Mouse (Mus musculus) ES-Bruce4 (cell line): Measurements from ENCODE around the gene Ifnk. TPM values are rescaled to one million over a fixed set of nuclear protein-coding genes. Genes with fewer than 3 reads are reported as not detected.

Experiments
- H3K27ac ChIP-seq: 2 replicates; pipeline ENCODE4 v1.5.1; 2012; ENCODE audit warnings: low read length, inconsistent platforms; ENCODE audit not compliant: insufficient read depth
- H3K27me3 ChIP-seq: 2 replicates; pipeline ENCODE4 v1.6.1; 2012; ENCODE audit warnings: mild to moderate bottlenecking, low read length, inconsistent platforms; ENCODE audit not compliant: control insufficient read depth, poor library complexity, insufficient read depth, severe bottlenecking
- H3K36me3 ChIP-seq: 2 replicates; pipeline ENCODE4 v1.6.1; 2012; ENCODE audit warnings: inconsistent platforms, mild to moderate bottlenecking, low read length, moderate library complexity; ENCODE audit not compliant: control insufficient read depth, poor library complexity, insufficient read depth, severe bottlenecking
- H3K4me1 ChIP-seq: one replicate; pipeline ENCODE4 v1.8.1; 2011; ENCODE audit warnings: low read length; ENCODE audit not compliant: control insufficient read depth, insufficient read depth
- H3K4me3 ChIP-seq: 2 replicates; pipeline ENCODE4 v1.5.1; 2011; ENCODE audit warnings: low read depth, mild to moderate bottlenecking, low read length
- H3K9ac ChIP-seq: 2 replicates; pipeline ENCODE4 v1.6.1; 2012; ENCODE audit warnings: low read depth, mild to moderate bottlenecking, inconsistent platforms; ENCODE audit not compliant: poor library complexity, severe bottlenecking
- H3K9me3 ChIP-seq: replicated peaks from 2 replicates; pipeline ENCODE4 v1.6.1; 2012; ENCODE audit warnings: mild to moderate bottlenecking, low read length, inconsistent platforms; ENCODE audit not compliant: control insufficient read depth, poor library complexity, insufficient read depth, severe bottlenecking
- CTCF ChIP-seq: IDR thresholded peaks from one replicate; pipeline ENCODE4 v1.8.1; 2011; ENCODE audit warnings: low read depth, low read length
- EP300 ChIP-seq: IDR thresholded peaks from 2 replicates; pipeline ENCODE4 v1.6.1; 2011; ENCODE audit warnings: low read depth, low read length; ENCODE audit not compliant: insufficient read depth
- POLR2A ChIP-seq: IDR thresholded peaks from one replicate; pipeline ENCODE4 v1.8.1; 2011; ENCODE audit warnings: low read length; ENCODE audit not compliant: insufficient read depth
- polyA plus RNA-seq: library from polyadenylated mRNA; stranded (reverse); fragments of >200 nt; gene quantifications from 2 replicates; pipeline ENCODE4 v1.2.4, GENCODE M21; 2011; ENCODE audit warnings: low read depth; ENCODE audit not compliant: missing spikeins, insufficient read depth, insufficient read length

The Ifnk gene
- polyA plus RNA-seq, 1 experiment, result not detected

GRCm38 (mm10) chr4:35117144-35117543 lies 34.7 kb upstream of the Ifnk start:
- Histone ChIP-seq H3K27ac (no peak overlapping the region), H3K4me3 (no peak overlapping the region), H3K9me3 (no peaks in the 10 kb centered on the region), H3K36me3 (no peaks in the 10 kb centered on the region), H3K27me3 (no peaks in the 10 kb centered on the region), H3K4me1 (peaks cover 7% of the 10 kb centered on the region), H3K9ac (no peak overlapping the region)
- no peak for TF ChIP-seq EP300
- TF ChIP-seq CTCF, result no peak
- no peak for TF ChIP-seq POLR2A

GRCm38 (mm10) chr4:35118851-35119250 lies 33.0 kb upstream of the Ifnk start:
- no peak for TF ChIP-seq EP300
- no peak for TF ChIP-seq POLR2A
- Histone ChIP-seq H3K36me3 (no peaks in the 10 kb centered on the region), H3K9ac (no peak overlapping the region), H3K4me3 (no peak overlapping the region), H3K27me3 (no peaks in the 10 kb centered on the region), H3K4me1 (peaks cover 6% of the 10 kb centered on the region), H3K27ac (no peak overlapping the region), H3K9me3 (no peaks in the 10 kb centered on the region)

GRCm38 (mm10) chr4:35120159-35120558 lies 31.7 kb upstream of the Ifnk start:
- no peaks in the 10 kb centered on the region for H3K9me3 ChIP-seq
- no peaks in the 10 kb centered on the region for H3K36me3 ChIP-seq
- no peak overlapping the region for H3K9ac ChIP-seq
- H3K27ac ChIP-seq, result no peak overlapping the region
- H3K27me3 ChIP-seq, result no peaks in the 10 kb centered on the region
- no peak for TF ChIP-seq CTCF
- no peak for TF ChIP-seq POLR2A
- TF ChIP-seq EP300, result no peak
- no peak overlapping the region for H3K4me3 ChIP-seq
- peaks cover 2% of the 10 kb centered on the region for H3K4me1 ChIP-seq

- Histone ChIP-seq H3K36me3 (no peaks in the 10 kb centered on the region), H3K27ac (no peak overlapping the region), H3K9ac (no peak overlapping the region), H3K4me3 (no peak overlapping the region), H3K9me3 (no peaks in the 10 kb centered on the region), H3K27me3 (no peaks in the 10 kb centered on the region), H3K4me1 (peaks cover 2% of the 10 kb centered on the region)
- TF ChIP-seq EP300, result no peak
Measured at GRCm38 (mm10) chr4:35120575-35120974, 31.3 kb upstream of the Ifnk start.

GRCm38 (mm10) chr4:35121060-35121459 lies 30.8 kb upstream of the Ifnk start:
- H3K36me3 ChIP-seq, result no peaks in the 10 kb centered on the region
- no peak overlapping the region for H3K9ac ChIP-seq
- H3K27ac ChIP-seq, result no peak overlapping the region
- H3K9me3 ChIP-seq, result no peaks in the 10 kb centered on the region
- no peaks in the 10 kb centered on the region for H3K27me3 ChIP-seq
- TF ChIP-seq EP300 (no peak), POLR2A (no peak), CTCF (no peak)
- H3K4me3 ChIP-seq, result no peak overlapping the region
- peaks cover 2% of the 10 kb centered on the region for H3K4me1 ChIP-seq

GRCm38 (mm10) chr4:35123087-35123486 lies 28.8 kb upstream of the Ifnk start:
- Histone ChIP-seq H3K27me3 (no peaks in the 10 kb centered on the region), H3K27ac (no peak overlapping the region), H3K9ac (no peak overlapping the region), H3K4me3 (no peak overlapping the region), H3K4me1 (peaks cover 3% of the 10 kb centered on the region), H3K9me3 (no peaks in the 10 kb centered on the region), H3K36me3 (no peaks in the 10 kb centered on the region)
- TF ChIP-seq POLR2A, result no peak
- TF ChIP-seq EP300, result no peak
- TF ChIP-seq CTCF, result no peak
